Mouse (Mus musculus) heart, postnatal 14 days (tissue): ENCODE measurements around the gene Olfr983. TPM values are rescaled to one million over a fixed set of nuclear protein-coding genes. Genes with fewer than 3 reads are reported as not detected.

Experiments used
- DNase-seq, 2 experiments: peaks; one replicate each; pipeline ENCODE4 v3.0.0; 2021 to 2022
- intact Hi-C: fragments of 180-260 bp; cut with DNase I; formaldehyde crosslinking; loops from one replicate; pipeline ENCODE4 v1.15.1; 2025
- long read RNA-seq, 2 experiments: library from polyadenylated mRNA; stranded (forward); transcript quantifications; one replicate each; pipeline ENCODE4 v2.0.0; 2021
- total RNA-seq, 2 experiments: library from RNA; stranded (reverse); gene quantifications; 2 replicates each; pipeline ENCODE4 v1.2.3; 2021

The Olfr983 gene
- not detected for total RNA-seq
- long read RNA-seq, experiment 1 = 0 reads
- long read RNA-seq, experiment 2 = 0 reads

- no peak for DNase-seq
- intact Hi-C loops = no loop called here
Measured at GRCm38 (mm10) chr9:40093495-40093894, at the start of gene Olfr983. Gene Olfr983, minus strand, starts transcription at chr9:40093595.

DNA sequence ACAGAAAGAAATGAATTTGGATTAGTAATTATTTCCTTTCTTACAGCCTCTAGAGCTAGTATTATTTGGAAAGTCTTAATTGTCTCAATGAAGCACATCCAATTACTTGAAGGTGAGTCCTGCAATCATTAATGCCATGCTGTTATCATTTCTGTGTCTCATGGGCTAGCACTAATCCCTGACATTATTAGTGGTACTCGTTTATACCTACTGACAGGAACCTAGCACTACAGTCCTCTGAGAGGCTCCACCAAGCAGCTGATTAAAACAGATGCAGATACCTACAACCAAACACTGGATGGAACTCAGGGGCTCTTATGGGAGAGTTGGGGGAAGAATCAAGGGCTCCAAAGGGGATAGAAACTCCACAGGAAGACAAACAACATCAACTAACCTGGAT, 48.1 kb upstream of the Olfr983 start:
- DNase-seq = no peak
- intact Hi-C loops = no loop called here

- intact Hi-C loops = no loop called here
- no peak for DNase-seq
Measured at GRCm38 (mm10) chr9:40139484-40139883, 46.1 kb upstream of the Olfr983 start.

DNA sequence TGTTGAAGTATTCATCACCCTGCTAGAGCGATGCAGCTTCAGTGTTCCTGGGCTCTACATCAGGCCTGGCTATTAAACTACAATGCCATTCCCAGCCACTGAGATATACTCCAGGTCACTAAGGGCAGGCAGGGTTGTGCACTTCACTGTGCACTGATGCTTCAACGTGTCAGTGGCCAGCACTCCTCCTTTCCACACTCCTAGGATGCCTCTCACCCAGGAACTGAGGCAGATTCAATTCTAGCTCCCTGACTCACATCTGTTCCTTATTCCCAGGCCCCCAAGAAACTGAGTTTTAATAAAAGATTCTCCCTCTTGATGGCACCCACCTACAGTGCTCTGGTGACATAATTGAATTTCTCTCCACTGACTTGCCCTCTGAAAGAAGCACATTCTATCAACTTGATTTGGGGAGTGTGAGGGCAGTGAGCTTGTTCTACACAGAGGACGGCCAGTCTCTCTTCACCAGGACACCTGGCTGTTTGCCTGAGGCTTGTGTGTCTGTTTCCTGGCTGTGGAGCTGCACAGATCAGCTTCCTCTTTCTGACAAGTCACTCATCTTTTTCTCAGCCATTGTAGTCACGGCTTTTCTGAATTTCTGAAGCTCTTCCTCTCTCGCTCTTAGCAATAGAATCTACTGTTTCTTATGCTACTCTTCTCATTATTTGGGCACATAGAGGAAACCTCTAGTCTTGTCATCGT, 43.7 kb upstream of the Olfr983 start:
- peak in 1 of 2 experiments; percentile 5 for DNase-seq
- intact Hi-C loops = no loop called here

DNA sequence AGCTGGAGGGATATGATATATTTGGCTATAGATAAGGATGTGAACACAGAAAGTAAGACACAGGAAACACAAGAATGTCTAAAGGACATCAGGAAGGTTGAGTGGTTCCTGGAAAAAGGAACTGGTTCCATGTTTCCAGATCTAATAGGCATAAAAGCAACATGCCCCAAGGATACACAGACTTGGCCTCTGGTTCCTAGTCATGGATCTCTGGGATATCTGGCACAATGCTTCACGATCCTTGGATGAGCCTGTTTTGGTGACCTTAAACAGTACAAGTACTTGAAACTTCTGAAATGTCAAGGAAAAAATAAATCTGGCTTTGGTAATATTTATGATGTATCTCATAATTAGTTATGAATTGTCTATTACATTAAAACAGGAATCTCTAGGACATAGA, 37.2 kb upstream of the Olfr983 start:
- DNase-seq = no peak
- intact Hi-C loops = no loop called here

GRCm38 (mm10) chr9:40130084-40130483, 36.7 kb upstream of the Olfr983 start, which contains the start of gene Olfr985:
Gene Olfr985, minus strand, starts transcription at chr9:40130184.
- intact Hi-C loops = no loop called here
- no peak for DNase-seq

DNA sequence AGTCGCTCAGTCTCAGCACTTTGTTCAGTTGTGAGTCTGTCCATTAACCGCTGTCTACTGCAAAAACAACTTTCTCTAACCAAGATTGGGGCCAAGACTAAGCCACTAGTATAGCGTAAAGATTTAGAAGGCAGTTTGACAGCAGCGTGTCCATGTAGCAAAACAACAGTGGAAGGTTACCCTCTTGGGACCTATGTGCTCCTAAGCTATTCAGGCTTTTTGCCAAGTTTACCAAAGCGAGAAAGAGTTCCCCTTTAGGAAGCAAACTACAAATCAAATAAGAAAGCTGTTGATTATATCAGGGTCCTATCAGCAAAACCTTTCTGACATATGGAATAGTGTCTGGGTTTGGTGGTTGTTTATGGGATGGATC, 23.9 kb upstream of the Olfr983 start:
- no peak for DNase-seq
- intact Hi-C loops = no loop called here

DNA sequence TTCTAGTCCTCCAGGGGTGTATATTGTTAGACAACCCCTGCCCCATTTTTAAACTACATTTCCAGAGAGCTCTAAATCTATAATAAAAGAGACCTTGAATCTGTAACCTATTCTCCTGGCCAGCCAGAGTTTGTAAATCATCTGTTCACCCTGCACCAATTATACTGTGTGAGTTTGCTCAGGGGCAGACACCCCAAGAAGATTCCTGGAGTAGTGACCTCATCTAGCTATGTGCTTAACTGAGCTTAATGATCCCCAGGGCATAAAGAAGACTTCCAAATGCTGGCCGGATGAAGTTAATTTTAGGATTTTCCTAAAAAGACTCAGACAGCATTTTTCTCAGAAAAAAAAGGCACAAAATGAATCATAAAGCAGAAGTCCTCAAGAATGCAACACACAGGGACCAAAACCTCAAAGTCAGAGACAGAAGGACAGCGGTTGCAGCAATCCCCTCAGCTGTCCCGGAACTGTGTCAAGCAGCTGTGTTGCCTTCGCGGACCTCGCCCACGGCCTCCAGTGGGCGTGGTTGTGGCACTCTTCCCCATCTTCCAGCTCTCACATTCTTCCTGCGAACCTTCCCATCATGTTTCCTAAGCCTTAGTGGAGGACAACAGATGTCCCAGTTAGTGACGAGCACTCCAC, 23.4 kb upstream of the Olfr983 start:
- intact Hi-C loops = no loop called here

DNA sequence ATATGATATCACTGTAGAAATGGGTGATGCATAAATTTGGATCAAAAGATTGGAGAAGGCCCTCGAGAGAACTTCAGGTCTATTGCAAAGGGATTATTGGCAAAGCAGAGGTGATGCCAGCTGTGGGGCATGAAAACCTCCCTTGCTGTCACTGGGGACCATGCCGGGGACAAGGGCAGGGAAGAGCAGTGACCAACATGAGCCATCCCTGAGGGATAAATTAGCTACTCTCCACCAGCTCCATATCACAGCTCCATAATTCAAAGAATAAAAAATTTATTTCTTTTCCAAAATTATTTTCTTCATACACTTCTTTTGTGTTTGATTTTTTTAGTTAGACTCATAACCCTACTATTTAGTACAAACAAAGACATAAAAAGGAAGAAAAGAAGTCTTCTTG, 20.7 kb upstream of the Olfr983 start, which contains the start of gene Olfr984:
Olfr984 (minus strand) TSS at position 101 of the 400 bp plus-strand sequence.
- no peak for DNase-seq
- intact Hi-C loops = no loop called here

More for the DNA sequence above, 23.4 kb upstream of the Olfr983 start:
- peak; percentile 73 to 75 for DNase-seq

DNA sequence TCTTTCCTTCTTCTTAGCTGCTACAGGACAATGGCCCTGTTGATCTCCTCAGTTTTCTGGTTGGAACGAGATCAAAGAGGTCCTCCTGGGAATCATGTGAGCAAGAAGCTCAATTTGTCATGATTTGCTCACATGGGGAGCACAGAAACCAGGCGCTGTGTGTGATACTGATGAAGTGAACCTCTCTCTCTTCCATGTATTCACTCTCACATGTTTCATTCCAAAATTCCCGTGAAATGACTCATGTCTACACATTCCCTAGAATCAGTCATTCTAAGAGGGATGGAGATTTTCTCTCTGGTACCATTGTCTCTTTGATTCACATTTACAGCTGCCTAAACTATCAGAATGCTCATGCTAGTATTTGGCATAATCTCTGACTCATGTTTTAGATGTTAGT, 1.4 kb upstream of the Olfr983 start:
- DNase-seq = no peak
- intact Hi-C loops = no loop called here

DNA sequence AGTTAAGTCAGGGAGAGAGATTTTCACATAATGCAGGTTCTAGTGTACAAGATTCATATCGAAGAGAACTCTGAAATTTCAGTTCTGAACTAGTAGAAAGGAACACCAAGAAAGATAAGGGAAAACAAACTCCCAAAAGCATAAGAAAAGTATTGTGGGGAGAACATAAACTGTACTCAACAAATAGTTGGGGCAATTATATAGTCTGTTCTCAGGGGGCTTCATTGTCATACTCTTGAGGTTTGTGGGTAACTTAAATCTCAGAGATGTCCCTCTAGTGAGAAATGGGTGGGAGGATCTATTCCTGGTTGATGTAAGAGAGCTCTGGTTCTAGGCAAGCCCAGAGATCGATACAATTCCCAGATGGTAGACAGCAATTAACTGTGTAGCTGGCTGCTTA, 19.9 kb downstream of the Olfr983 start, which contains the start of gene Olfr982:
Olfr982 (plus strand) TSS at position 301 of the 400 bp plus-strand sequence.
- intact Hi-C loops = no loop called here
- no peak for DNase-seq

- DNase-seq = no peak
- intact Hi-C loops = no loop called here
Measured at GRCm38 (mm10) chr9:40050138-40050537, 43.3 kb downstream of the Olfr983 start.

Other genes with a start within 250 kb of the Olfr983 start
- gene Olfr972, start 227.2 kb downstream of the Olfr983 start, total RNA-seq = not detected
- gene Olfr229, start 186.3 kb downstream of the Olfr983 start, total RNA-seq = not detected
- gene Olfr974, start 156.1 kb downstream of the Olfr983 start, total RNA-seq = not detected
- gene Olfr975, start 141.5 kb downstream of the Olfr983 start, total RNA-seq = not detected
- gene Olfr976, start 132.5 kb downstream of the Olfr983 start, total RNA-seq = not detected
- gene Olfr978, start 101.5 kb downstream of the Olfr983 start, total RNA-seq = not detected
- gene Olfr979, start 90.1 kb downstream of the Olfr983 start, total RNA-seq = not detected
- gene Olfr980, start 84.0 kb downstream of the Olfr983 start, total RNA-seq = not detected
- not detected for gene Olfr981, start 72.1 kb downstream of the Olfr983 start, total RNA-seq
- gene Olfr982, start 19.8 kb downstream of the Olfr983 start, total RNA-seq = not detected
- not detected for gene Olfr984, start 20.6 kb upstream of the Olfr983 start, total RNA-seq
- gene Olfr985, start 36.6 kb upstream of the Olfr983 start, total RNA-seq = not detected
- gene Tmem225, start 54.5 kb upstream of the Olfr983 start, total RNA-seq = not detected
- not detected for gene Olfr986, start 87.3 kb upstream of the Olfr983 start, total RNA-seq
- gene Zfp202, start 98.7 kb upstream of the Olfr983 start, total RNA-seq = 1 to 10 TPM; 2.0 TPM
- 1 to 10 TPM in 1 of 2 experiments, under 1 TPM in 1; 0.95 to 1.3 TPM for gene Scn3b, start 175.6 kb upstream of the Olfr983 start, total RNA-seq